Mouse (Mus musculus): ENCODE results near the gene Zfp553.

Zfp553 gene

GRCm38 (mm10) chr7:127232622-127233367 lies at the start of gene Zfp553, which contains the start of gene Sept1:
Zfp553 (plus strand) TSS chr7:127233061.
Sept1 (minus strand) TSS chr7:127233130.
- in situ Hi-C loops (cut with MboI; ENCODE audit: low sequenced_read_pairs): no loop called here

GRCm38 (mm10) chr7:127183345-127183744 lies 49.5 kb upstream of the Zfp553 start:
- in situ Hi-C loops (cut with MboI; ENCODE audit: low sequenced_read_pairs): loop anchor here (10.0 kb wide), 1 partner anchor 489 kb away; the partner anchor contains the start of genes Bola2 and Slx1b

- in situ Hi-C loops (cut with MboI; ENCODE audit: low sequenced_read_pairs): loop anchor here (10.0 kb wide), 1 partner anchor 489 kb away; the partner anchor contains the start of genes Bola2 and Slx1b
These were observed 49.0 kb upstream of the Zfp553 start for GRCm38 (mm10) chr7:127183828-127184227.

GRCm38 (mm10) chr7:127184720-127185119 lies 48.1 kb upstream of the Zfp553 start:
- in situ Hi-C loops (cut with MboI; ENCODE audit: low sequenced_read_pairs): loop anchor here (5.0 to 10.0 kb wide), 2 partner anchors 57 to 490 kb away; partner anchors contain the start of genes Bola2 and Slx1b

GRCm38 (mm10) chr7:127185601-127186000 lies 47.3 kb upstream of the Zfp553 start:
- in situ Hi-C loops (cut with MboI; ENCODE audit: low sequenced_read_pairs): loop anchor here (5.0 to 10.0 kb wide), 2 partner anchors 58 to 491 kb away; partner anchors contain the start of genes Bola2 and Slx1b

GRCm38 (mm10) chr7:127187351-127187750 lies 45.5 kb upstream of the Zfp553 start:
- in situ Hi-C loops (cut with MboI; ENCODE audit: low sequenced_read_pairs): loop anchor here (5.0 to 10.0 kb wide), 2 partner anchors 60 to 493 kb away; partner anchors contain the start of genes Bola2 and Slx1b

- in situ Hi-C loops (cut with MboI; ENCODE audit: low sequenced_read_pairs): loop anchor here (5.0 to 10.0 kb wide), 2 partner anchors 61 to 494 kb away; partner anchors contain the start of genes Bola2 and Slx1b
These were observed 44.3 kb upstream of the Zfp553 start for GRCm38 (mm10) chr7:127188305-127189276.

GRCm38 (mm10) chr7:127190672-127191071 lies 42.2 kb upstream of the Zfp553 start:
- in situ Hi-C loops (cut with MboI; ENCODE audit: low sequenced_read_pairs): no loop called here

GRCm38 (mm10) chr7:127192989-127193388 lies 39.9 kb upstream of the Zfp553 start:
- in situ Hi-C loops (cut with MboI; ENCODE audit: low sequenced_read_pairs): no loop called here

- in situ Hi-C loops (cut with MboI; ENCODE audit: low sequenced_read_pairs): no loop called here
These were observed 38.7 kb upstream of the Zfp553 start for GRCm38 (mm10) chr7:127194011-127194632.

- in situ Hi-C loops (cut with MboI; ENCODE audit: low sequenced_read_pairs): no loop called here
These were observed 38.2 kb upstream of the Zfp553 start for GRCm38 (mm10) chr7:127194633-127195029.

GRCm38 (mm10) chr7:127195544-127196295 lies 37.1 kb upstream of the Zfp553 start, which contains the start of gene Cd2bp2:
Cd2bp2 (minus strand) TSS chr7:127196050.
- in situ Hi-C loops (cut with MboI; ENCODE audit: low sequenced_read_pairs): no loop called here

GRCm38 (mm10) chr7:127196484-127196883 lies 36.4 kb upstream of the Zfp553 start:
- in situ Hi-C loops (cut with MboI; ENCODE audit: low sequenced_read_pairs): no loop called here

GRCm38 (mm10) chr7:127206606-127207005 lies 26.3 kb upstream of the Zfp553 start:
- in situ Hi-C loops (cut with MboI; ENCODE audit: low sequenced_read_pairs): no loop called here

GRCm38 (mm10) chr7:127207374-127208294 lies 25.2 kb upstream of the Zfp553 start:
- in situ Hi-C loops (cut with MboI; ENCODE audit: low sequenced_read_pairs): no loop called here

- in situ Hi-C loops (cut with MboI; ENCODE audit: low sequenced_read_pairs): no loop called here
These were observed 24.6 kb upstream of the Zfp553 start, which contains the start of gene Tbc1d10b for GRCm38 (mm10) chr7:127208295-127208552. Tbc1d10b (minus strand) TSS chr7:127208468.

GRCm38 (mm10) chr7:127208553-127209438 lies 24.1 kb upstream of the Zfp553 start, which contains the start of gene Mylpf:
Mylpf (plus strand) TSS chr7:127208890.
- in situ Hi-C loops (cut with MboI; ENCODE audit: low sequenced_read_pairs): no loop called here

GRCm38 (mm10) chr7:127209851-127210250 lies 23.0 kb upstream of the Zfp553 start:
- in situ Hi-C loops (cut with MboI; ENCODE audit: low sequenced_read_pairs): no loop called here
